Mouse (Mus musculus) embryonic fibroblast, embryonic 13.5 days (primary cell): ENCODE data around the gene Pcdh9.

ENCODE experiments used
- CTCF ChIP-seq: IDR thresholded peaks from 2 replicates; pipeline ENCODE4 v1.5.1; 2011; ENCODE audit warnings: mild to moderate bottlenecking, control low read depth, low read length, moderate library complexity, borderline replicate concordance; ENCODE audit not compliant: insufficient read depth
- POLR2A ChIP-seq: IDR thresholded peaks from 2 replicates; pipeline ENCODE4 v1.6.1; 2011; ENCODE audit warnings: low read depth, mild to moderate bottlenecking, control low read depth, low read length, moderate library complexity

DNA sequence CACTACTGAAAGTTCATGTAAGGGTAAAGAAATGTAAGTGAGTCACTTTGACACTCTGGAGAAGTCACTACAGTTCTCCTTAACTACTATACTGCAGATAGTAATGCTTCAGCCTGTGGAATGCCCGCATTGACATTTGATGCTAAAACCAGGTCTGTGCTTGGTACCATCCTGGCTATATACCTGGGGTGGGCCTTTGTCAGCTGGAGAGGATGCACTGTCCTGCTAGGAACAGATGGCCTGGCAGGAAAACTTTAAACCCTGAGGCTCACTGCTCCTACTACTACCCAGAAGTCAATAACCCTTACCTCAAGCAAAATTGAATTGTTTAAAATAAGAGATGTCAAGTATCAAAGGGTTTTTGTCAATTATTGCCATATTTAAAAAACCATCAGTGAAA lies 14.5 kb downstream of the Pcdh9 start:
- TF ChIP-seq CTCF (no peak), POLR2A (no peak)
